Mouse (Mus musculus) intestine, embryonic 15.5 days (tissue): ENCODE measurements around the gene Zfyve21. TPM values are rescaled to one million over a fixed set of nuclear protein-coding genes. Genes with fewer than 3 reads are reported as not detected.

Source experiments
- ATAC-seq: fragments of 200-750 bp; cut with Nextera tagmentation; 2 replicates; pipeline ENCODE4 v1.8.0; 2017; ENCODE audit warnings: moderate TSS enrichment, moderate library complexity
- H3K27ac ChIP-seq: fragments of 300-500 bp; sonication (generic); 2 replicates; pipeline ENCODE4 v1.5.1; 2015; ENCODE audit warnings: mild to moderate bottlenecking, inconsistent platforms
- H3K27me3 ChIP-seq: fragments of 300-500 bp; sonication (generic); replicated peaks from 2 replicates; pipeline ENCODE4 v1.6.1; 2015; ENCODE audit warnings: inconsistent platforms
- H3K36me3 ChIP-seq: fragments of 300-500 bp; sonication (generic); 2 replicates; pipeline ENCODE4 v1.6.1; 2015; ENCODE audit warnings: inconsistent platforms
- H3K4me1 ChIP-seq: fragments of 300-500 bp; sonication (generic); replicated peaks from 2 replicates; pipeline ENCODE4 v1.6.1; 2015; ENCODE audit warnings: inconsistent platforms
- H3K4me2 ChIP-seq: fragments of 300-500 bp; sonication (generic); replicated peaks from 2 replicates; pipeline ENCODE4 v1.6.1; 2015; ENCODE audit warnings: mild to moderate bottlenecking, inconsistent platforms
- H3K4me3 ChIP-seq: fragments of 300-500 bp; sonication (generic); replicated peaks from 2 replicates; pipeline ENCODE4 v1.5.1; 2015; ENCODE audit warnings: inconsistent platforms
- H3K9ac ChIP-seq: fragments of 300-500 bp; sonication (generic); 2 replicates; pipeline ENCODE4 v1.6.1; 2015; ENCODE audit warnings: inconsistent platforms
- H3K9me3 ChIP-seq: fragments of 300-500 bp; sonication (generic); 2 replicates; pipeline ENCODE4 v1.6.1; 2016; ENCODE audit warnings: inconsistent platforms
- WGBS: fragments of 180-500 bp; shearing (Covaris S2); methylation state at CpG from one replicate; pipeline ENCODE4 v1.1.7; 2015; 5-methylcytosine and 5-hydroxymethylcytosine counted together
- polyA plus RNA-seq: library from polyadenylated mRNA; unstranded; fragments of >200 nt; fragmentation: Nextera tagmentation; extraction: Ambion mirVana; gene quantifications from 2 replicates; pipeline ENCODE4 v1.2.1, GENCODE M21; 2015

The Zfyve21 gene
- polyA plus RNA-seq, 1 experiment from 2014 or later, result 183 TPM

DNA sequence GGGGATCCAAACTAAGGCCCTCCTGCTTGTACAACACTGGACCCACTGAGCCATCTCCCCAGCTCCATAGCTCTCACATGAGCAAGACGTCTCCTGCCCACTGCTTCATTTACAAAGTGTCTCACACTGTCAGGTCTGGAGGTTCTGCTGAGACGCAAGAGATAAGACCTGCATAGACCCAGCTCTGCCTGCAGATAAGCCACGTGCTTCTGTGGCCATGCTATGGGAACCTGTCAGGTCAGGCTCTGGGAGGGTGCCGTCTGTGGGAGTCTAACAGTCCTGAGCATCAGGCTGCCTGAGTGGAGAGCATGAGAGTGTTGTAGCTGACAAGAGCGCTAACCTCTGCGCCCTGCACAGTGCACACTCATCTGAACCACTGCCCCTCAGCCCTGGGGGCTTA is 27.0 kb upstream of the Zfyve21 start:
- WGBS, result 86% methylated on average over 6 of the region's 6 CpGs
- Histone ChIP-seq H3K36me3 (peaks cover 56% of the 10 kb centered on the region), H3K27me3 (no peaks in the 10 kb centered on the region), H3K9ac (no peak overlapping the region), H3K27ac (no peak overlapping the region), H3K4me3 (no peak overlapping the region), H3K4me1 (no peaks in the 10 kb centered on the region; the same call in 1 of the 2 replicates), H3K4me2 (no peak overlapping the region), H3K9me3 (no peaks in the 10 kb centered on the region)
- no peak for ATAC-seq

DNA sequence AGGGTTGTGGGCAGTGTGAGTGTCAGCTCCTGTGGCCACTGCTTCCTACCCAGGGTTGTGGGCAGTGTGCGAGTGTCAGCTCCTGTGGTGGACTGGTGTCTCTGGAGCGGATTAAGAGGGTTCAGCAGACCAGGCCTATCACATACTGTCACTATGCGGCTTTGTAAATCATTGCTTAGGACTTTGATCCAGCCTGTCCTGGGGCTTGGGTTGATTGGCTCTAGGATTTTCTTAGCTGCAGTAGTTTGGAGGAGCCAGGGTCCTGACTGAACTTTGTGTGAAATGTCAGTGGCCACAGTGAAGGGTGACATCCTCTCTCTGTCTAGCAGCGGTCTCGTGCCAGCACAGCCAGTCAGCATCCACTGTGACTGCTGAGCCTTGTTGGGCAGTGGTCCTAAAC is 23.9 kb upstream of the Zfyve21 start:
- Histone ChIP-seq H3K4me3 (no peak overlapping the region), H3K36me3 (peaks cover 44% of the 10 kb centered on the region), H3K4me2 (no peak overlapping the region), H3K27ac (peak overlapping the region; percentile 62), H3K9ac (no peak overlapping the region), H3K9me3 (no peaks in the 10 kb centered on the region), H3K27me3 (no peaks in the 10 kb centered on the region), H3K4me1 (no peaks in the 10 kb centered on the region; the same call in 1 of the 2 replicates)
- ATAC-seq, result peak; percentile 71
- 65% methylated on average over 5 of the region's 5 CpGs for WGBS

DNA sequence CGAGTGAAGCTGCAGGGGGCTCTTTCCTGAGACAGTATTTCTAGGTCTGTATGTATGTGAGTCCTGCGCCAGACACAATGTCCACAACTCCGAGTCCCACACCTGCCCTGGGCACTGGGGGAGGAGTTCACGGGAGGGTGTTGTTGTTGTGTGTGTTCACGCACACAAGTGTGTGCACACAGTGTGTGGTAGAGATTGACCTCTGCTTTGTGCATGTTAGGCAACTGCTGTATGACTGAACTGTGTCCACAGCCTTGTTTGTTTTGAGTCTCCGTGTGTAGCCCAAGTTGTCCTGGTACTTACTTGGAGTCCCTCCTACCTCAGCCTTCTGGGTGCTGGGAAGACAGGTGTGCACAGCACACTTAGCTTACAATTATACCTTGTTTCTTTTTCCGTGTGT is 23.3 kb upstream of the Zfyve21 start:
- no peak overlapping the region for H3K4me3 ChIP-seq
- H3K9ac ChIP-seq, result no peak overlapping the region
- peak overlapping the region; percentile 62 for H3K27ac ChIP-seq
- no peaks in the 10 kb centered on the region for H3K27me3 ChIP-seq
- ATAC-seq, result no peak
- no peaks in the 10 kb centered on the region for H3K9me3 ChIP-seq
- 82% methylated on average over 7 of the region's 7 CpGs for WGBS
- H3K4me2 ChIP-seq, result no peak overlapping the region
- no peaks in the 10 kb centered on the region; the same call in 1 of the 2 replicates for H3K4me1 ChIP-seq
- H3K36me3 ChIP-seq, result peaks cover 44% of the 10 kb centered on the region

DNA sequence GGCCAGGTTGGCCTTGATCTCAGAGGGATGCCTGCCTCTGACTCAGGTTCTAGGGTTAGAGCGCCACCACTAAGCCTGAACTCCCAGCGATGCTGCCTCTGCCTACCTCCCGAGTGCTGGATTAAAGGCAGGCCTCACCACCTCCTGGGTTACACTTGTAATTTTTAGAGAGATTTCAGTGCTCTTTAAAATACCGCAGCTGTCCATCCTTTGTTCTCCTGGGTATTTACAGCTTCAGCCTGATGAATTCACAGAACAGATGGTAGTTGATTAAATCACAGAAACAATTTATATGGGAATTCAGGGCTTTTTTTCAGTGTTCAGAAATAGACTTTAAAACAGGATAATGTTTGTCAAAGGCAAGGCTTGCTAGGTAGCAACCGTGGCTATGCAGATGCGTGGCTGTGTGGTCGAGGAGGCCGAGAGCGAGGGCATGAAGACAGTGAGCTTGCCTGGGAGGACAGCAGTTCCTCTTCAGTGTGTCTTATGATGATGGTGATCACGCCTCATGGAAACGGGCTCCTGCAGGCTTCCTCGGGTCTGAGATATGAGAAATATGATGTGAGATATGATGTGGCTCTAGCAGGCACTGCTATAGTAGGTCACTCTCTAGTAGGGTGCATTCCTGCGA is 22.4 kb upstream of the Zfyve21 start:
- peaks cover 38% of the 10 kb centered on the region for H3K36me3 ChIP-seq

DNA sequence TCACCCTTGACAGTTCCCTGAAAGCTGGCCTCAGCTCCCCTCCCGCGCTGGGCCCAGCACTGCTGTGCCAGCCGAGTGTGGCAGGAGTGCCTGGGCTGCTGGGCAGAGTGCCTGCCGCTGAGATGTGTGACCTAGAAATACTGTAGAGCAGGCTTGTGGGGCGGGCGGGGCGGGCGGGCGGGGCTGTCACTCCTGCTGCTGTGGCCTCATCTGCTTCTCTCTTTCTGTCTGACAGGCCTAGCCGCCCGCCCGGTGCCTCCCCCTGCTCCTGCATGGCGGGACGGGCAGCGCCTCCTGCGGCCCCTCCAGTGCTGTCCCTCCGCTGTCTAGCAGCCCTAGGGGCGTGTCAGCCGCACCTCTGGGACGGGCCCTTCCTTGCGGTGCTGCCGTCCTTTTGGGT is 19.9 kb upstream of the Zfyve21 start:
- Histone ChIP-seq H3K4me3 (no peak overlapping the region), H3K9ac (no peak overlapping the region), H3K36me3 (peaks cover 35% of the 10 kb centered on the region), H3K9me3 (no peaks in the 10 kb centered on the region), H3K27me3 (no peaks in the 10 kb centered on the region), H3K4me1 (no peaks in the 10 kb centered on the region; the same call in 1 of the 2 replicates), H3K4me2 (0 out of 2 replicates have a peak overlapping the region, but pooled peaks have one; percentile 17), H3K27ac (peak overlapping the region; percentile 61; the same call in 1 of the 2 replicates)
- WGBS, result 62% methylated on average over 22 of the region's 22 CpGs
- ATAC-seq, result peak; percentile 78

More for the DNA sequence above, 22.4 kb upstream of the Zfyve21 start:
- H3K27ac ChIP-seq, result no peak overlapping the region
- no peak overlapping the region for H3K4me2 ChIP-seq
- no peaks in the 10 kb centered on the region for H3K9me3 ChIP-seq
- H3K9ac ChIP-seq, result no peak overlapping the region; the same call in 1 of the 2 replicates
- WGBS, result 91% methylated on average over 13 of the region's 13 CpGs
- H3K4me1 ChIP-seq, result no peaks in the 10 kb centered on the region; the same call in 1 of the 2 replicates
- ATAC-seq, result no peak
- no peak overlapping the region for H3K4me3 ChIP-seq
- H3K27me3 ChIP-seq, result no peaks in the 10 kb centered on the region

DNA sequence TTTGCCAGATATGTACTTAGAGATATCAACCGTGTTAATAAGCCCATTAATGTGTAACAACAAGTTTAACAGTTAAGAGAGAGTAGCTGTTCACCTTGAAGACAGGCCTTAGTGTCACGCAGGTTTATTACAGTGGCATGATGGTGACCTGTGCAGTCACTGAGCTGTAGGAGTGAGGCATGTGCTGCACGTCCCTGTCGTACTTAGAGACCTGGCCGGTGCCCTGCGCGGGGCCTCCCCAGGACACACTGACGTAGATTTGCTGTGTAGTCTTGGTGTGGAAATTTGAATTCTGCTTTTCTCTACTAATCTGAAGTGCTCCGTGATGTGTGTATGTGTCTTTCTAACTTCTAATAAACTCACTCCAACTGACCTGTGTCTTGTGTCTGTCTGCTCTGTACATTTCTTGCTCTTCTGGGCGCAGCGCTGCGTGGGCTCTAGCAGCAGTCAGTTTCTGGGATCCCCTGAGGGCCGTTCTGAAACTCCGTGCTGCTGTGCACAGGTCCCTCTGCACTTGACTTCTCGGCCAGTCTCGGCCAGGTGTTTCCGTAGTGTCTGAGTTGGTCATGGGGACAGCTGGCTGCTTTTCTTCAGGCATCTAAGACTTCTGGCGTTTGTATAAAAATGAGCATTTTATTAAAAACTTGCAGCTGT is 19.3 kb upstream of the Zfyve21 start:
- Histone ChIP-seq H3K27ac (peak overlapping the region; percentile 61; the same call in 1 of the 2 replicates), H3K27me3 (no peaks in the 10 kb centered on the region), H3K4me3 (no peak overlapping the region), H3K4me1 (no peaks in the 10 kb centered on the region; the same call in 1 of the 2 replicates), H3K4me2 (no peak overlapping the region), H3K36me3 (peaks cover 33% of the 10 kb centered on the region), H3K9ac (no peak overlapping the region), H3K9me3 (no peaks in the 10 kb centered on the region)
- peak; percentile 80 for ATAC-seq
- WGBS, result 86% methylated on average over 18 of the region's 18 CpGs

DNA sequence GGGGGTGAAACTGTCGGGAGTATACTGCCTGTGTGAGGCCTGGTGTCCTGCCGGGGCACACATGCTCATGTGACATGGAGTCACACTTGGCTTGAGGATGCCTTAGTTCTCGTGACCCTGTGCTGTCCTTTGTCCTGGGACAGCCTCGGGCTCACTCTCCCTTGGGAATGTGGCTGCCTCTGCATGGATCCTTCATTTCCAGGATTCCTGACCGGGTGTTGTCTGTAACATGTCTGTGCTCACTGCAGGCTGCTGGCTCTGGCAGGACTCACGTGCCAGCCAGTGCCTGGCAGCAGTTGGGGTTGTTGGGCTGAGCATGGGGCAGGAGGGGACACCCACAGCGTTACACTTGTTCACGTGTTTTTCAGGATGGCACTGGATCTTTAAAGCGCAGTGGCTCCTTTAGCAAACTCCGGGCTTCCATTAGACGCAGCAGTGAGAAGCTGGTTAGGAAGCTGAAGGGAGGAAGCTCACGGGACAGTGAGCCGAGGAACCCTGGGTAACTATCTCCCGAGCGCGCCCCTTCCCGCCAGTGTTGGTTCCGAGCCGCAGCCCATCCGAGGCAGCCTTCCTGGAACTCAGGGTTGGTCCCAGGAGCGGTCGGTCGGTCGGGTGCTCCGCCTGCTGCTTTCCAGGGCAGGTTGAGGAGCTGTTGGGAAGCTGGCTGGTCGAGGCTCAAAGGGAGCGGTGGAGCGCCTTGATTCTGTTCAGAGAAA is 18.6 kb upstream of the Zfyve21 start:
- H3K9ac ChIP-seq, result no peak overlapping the region
- H3K4me1 ChIP-seq, result peaks cover 2% of the 10 kb centered on the region; the same call in 1 of the 2 replicates
- ATAC-seq, result no peak
- no peak overlapping the region for H3K27ac ChIP-seq
- H3K27me3 ChIP-seq, result no peaks in the 10 kb centered on the region
- 87% methylated on average over 28 of the region's 28 CpGs for WGBS
- no peak overlapping the region for H3K4me2 ChIP-seq
- no peaks in the 10 kb centered on the region for H3K9me3 ChIP-seq
- H3K36me3 ChIP-seq, result peaks cover 31% of the 10 kb centered on the region
- H3K4me3 ChIP-seq, result no peak overlapping the region

DNA sequence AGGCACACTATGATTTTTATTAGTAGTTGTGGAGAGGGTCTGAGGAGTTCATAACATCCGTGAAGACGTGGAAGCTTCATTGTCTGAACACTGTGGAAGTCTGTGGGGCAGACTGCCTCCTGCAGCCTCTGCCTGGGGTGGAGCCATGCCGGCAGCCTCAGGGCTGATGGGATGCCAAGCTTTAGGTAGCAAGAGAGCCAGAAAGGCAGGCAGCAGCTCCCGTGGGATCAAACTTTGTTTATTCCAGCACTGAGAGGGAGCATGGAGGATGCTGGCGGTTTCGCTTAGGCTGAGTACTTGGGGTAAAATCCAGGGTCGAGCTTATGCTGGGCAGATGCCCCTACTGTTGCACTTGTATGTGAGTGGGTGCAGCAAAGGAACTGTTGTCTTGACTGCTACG is 16.7 kb upstream of the Zfyve21 start:
- H3K4me3 ChIP-seq, result no peak overlapping the region
- peaks cover 27% of the 10 kb centered on the region for H3K36me3 ChIP-seq
- 0 out of 2 replicates have a peak, but pooled peaks cover 2% of the 10 kb centered on the region for H3K4me1 ChIP-seq
- WGBS, result 79% methylated on average over 8 of the region's 8 CpGs
- H3K27ac ChIP-seq, result no peak overlapping the region
- no peaks in the 10 kb centered on the region for H3K9me3 ChIP-seq
- no peaks in the 10 kb centered on the region for H3K27me3 ChIP-seq
- H3K4me2 ChIP-seq, result no peak overlapping the region
- no peak for ATAC-seq
- H3K9ac ChIP-seq, result no peak overlapping the region

DNA sequence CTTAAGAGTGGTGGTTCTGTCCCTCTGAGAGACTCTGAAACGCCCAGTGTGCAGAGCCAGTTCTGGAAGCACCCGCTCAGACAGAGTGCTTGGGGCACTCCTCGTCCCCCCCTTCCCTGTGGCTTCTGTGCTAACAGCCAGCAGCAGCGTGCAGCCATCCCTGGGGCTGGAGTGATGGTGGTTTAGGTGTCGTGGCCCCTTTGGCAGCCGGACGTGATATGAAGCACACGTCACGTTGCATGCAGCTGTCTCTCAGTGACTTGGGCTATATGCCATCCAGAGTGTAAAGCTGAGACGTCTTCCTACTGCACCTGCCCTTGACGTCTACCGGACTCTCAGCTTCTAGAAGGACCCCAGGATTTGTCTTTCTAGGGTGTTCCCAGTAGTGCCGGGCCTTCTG is 15.5 kb upstream of the Zfyve21 start:
- ATAC-seq, result no peak
- Histone ChIP-seq H3K9ac (no peak overlapping the region), H3K36me3 (peaks cover 26% of the 10 kb centered on the region), H3K4me2 (no peak overlapping the region), H3K4me1 (0 out of 2 replicates have a peak, but pooled peaks cover 2% of the 10 kb centered on the region), H3K4me3 (no peak overlapping the region), H3K27me3 (no peaks in the 10 kb centered on the region), H3K27ac (no peak overlapping the region), H3K9me3 (no peaks in the 10 kb centered on the region)
- 93% methylated on average over 13 of the region's 13 CpGs for WGBS

DNA sequence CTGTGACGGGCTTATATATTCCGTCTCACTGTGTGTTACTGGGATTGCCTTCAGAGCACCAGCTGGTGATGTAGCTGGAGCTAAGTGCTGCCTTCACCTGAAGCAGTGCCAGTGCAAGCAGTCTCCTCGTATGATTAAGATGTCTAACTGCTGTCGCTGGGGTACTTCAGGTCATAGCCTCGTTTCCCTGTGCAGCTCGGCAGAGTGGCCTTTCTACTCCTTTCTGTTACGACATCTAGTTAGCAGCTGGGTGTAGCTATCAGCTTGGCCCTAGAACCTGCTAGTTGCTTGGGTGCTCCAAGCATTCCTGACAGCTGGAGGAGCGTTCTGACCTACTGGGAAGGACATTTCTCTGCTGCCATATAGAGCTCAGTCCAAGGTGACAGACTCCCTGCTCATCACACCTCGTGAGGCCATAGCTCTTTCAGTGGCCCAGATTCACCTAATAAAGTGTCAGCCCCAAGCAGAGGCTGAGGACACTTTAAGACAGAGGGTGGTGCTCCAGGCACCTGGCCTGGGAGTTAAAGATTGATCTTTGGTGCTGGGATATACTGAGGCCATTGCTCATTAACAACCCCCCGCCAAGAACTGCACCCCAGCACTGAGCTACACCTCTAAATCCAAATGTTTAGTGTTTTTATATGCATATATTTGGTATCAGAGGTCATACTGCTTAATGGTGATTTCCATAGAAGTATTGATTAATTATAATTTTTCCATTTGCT is 13.3 kb upstream of the Zfyve21 start:
- Histone ChIP-seq H3K4me1 (0 out of 2 replicates have a peak, but pooled peaks cover 2% of the 10 kb centered on the region), H3K9me3 (no peaks in the 10 kb centered on the region), H3K36me3 (peaks cover 36% of the 10 kb centered on the region), H3K27me3 (no peaks in the 10 kb centered on the region), H3K9ac (no peak overlapping the region), H3K27ac (peak overlapping the region; percentile 13; the same call in 1 of the 2 replicates), H3K4me2 (no peak overlapping the region), H3K4me3 (no peak overlapping the region)
- 74% methylated on average over 10 of the region's 10 CpGs for WGBS
- no peak for ATAC-seq

DNA sequence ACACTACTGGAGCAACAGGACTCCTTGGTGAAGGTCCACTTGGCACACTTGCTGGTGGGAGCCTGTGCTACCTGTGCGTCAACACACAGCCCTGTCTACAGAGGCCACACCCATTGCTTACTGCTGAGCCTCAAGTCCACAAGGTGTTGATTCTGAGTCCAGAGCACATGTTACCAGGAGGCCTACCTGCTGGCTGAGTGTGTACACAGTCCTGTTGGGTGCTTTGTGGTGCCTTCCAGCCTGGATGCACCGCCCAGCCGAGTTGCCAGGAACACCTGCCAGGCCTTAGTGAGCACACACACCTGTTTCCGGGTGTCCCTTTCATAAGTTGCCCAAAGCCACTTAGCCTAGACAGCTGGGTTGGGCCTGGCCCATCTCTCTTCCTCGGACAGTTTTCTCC is 10.4 kb upstream of the Zfyve21 start:
- Histone ChIP-seq H3K27me3 (no peaks in the 10 kb centered on the region), H3K36me3 (peaks cover 48% of the 10 kb centered on the region), H3K4me1 (0 out of 2 replicates have a peak, but pooled peaks cover 2% of the 10 kb centered on the region), H3K9me3 (no peaks in the 10 kb centered on the region), H3K4me2 (no peak overlapping the region), H3K4me3 (no peak overlapping the region), H3K27ac (no peak overlapping the region), H3K9ac (no peak overlapping the region)
- 60% methylated on average over 5 of the region's 5 CpGs for WGBS
- peak; percentile 34 for ATAC-seq

DNA sequence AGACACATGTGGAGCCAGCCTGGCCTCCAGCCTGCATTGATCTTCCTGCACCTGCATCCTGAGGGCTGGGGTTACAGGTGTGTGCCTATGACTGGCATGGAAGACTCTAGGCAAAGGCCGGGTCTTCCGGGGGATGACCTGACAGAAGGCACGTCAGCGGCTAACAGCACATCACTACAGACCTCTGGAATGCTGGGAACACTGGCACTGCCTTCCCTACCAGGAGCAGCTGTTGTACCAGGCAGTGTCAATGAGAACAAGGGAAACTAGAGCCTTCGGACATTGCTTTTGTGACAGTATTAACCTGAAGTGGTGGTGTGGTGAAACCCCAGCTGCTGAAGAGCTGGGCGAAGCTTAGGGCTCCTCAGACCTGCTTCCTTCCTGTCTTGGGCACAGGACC is 5.2 kb upstream of the Zfyve21 start:
- Histone ChIP-seq H3K9ac (no peak overlapping the region), H3K4me3 (no peak overlapping the region), H3K9me3 (no peaks in the 10 kb centered on the region), H3K4me1 (peaks cover 22% of the 10 kb centered on the region), H3K36me3 (peaks cover 39% of the 10 kb centered on the region), H3K27me3 (no peaks in the 10 kb centered on the region), H3K4me2 (no peak overlapping the region), H3K27ac (no peak overlapping the region)
- 91% methylated on average over 6 of the region's 6 CpGs for WGBS
- ATAC-seq, result no peak
